Mouse (Mus musculus) stomach, embryonic 14.5 days (tissue): ENCODE measurements around the gene Bbs9. TPM values are rescaled to one million over a fixed set of nuclear protein-coding genes. Genes with fewer than 3 reads are reported as not detected.

Experiments
- ATAC-seq: fragments of 200-750 bp; cut with Nextera tagmentation; 2 replicates; pipeline ENCODE4 v1.8.0; 2017; ENCODE audit warnings: low read depth, moderate TSS enrichment; ENCODE audit not compliant: insufficient number of reproducible peaks, insufficient read depth, low FRiP score
- H3K27ac ChIP-seq: fragments of 300-500 bp; sonication (generic); 2 replicates; pipeline ENCODE4 v1.5.1; 2014; ENCODE audit warnings: mild to moderate bottlenecking, low read length, moderate library complexity, mixed read lengths
- H3K27me3 ChIP-seq: fragments of 300-500 bp; sonication (generic); 2 replicates; pipeline ENCODE4 v1.6.1; 2014; ENCODE audit warnings: low read length, control low read depth, mixed read lengths; ENCODE audit not compliant: control insufficient read depth, insufficient read depth
- H3K36me3 ChIP-seq: fragments of 300-500 bp; sonication (generic); 2 replicates; pipeline ENCODE4 v1.6.1; 2014; ENCODE audit warnings: mild to moderate bottlenecking, control low read depth, low read length, moderate library complexity, mixed read lengths; ENCODE audit not compliant: control insufficient read depth, insufficient read depth
- H3K4me1 ChIP-seq: fragments of 300-500 bp; sonication (generic); 2 replicates; pipeline ENCODE4 v1.6.1; 2014; ENCODE audit warnings: low read length, control low read depth, mixed read lengths; ENCODE audit not compliant: control insufficient read depth, insufficient read depth
- H3K4me2 ChIP-seq: fragments of 300-500 bp; sonication (generic); replicated peaks from 2 replicates; pipeline ENCODE4 v1.6.1; 2014; ENCODE audit warnings: low read depth, low read length, control low read depth
- H3K4me3 ChIP-seq: fragments of 300-500 bp; sonication (generic); 2 replicates; pipeline ENCODE4 v1.5.1; 2014; ENCODE audit warnings: low read depth, low read length, control low read depth
- H3K9ac ChIP-seq: fragments of 300-500 bp; sonication (generic); replicated peaks from 2 replicates; pipeline ENCODE4 v1.6.1; 2014; ENCODE audit warnings: low read depth, mild to moderate bottlenecking, control low read depth, low read length, moderate library complexity, mixed read lengths
- H3K9me3 ChIP-seq: fragments of 300-500 bp; sonication (generic); 2 replicates; pipeline ENCODE4 v1.6.1; 2016; ENCODE audit warnings: low read depth, low read length, control low read depth; ENCODE audit not compliant: control insufficient read depth
- WGBS: fragments of 180-500 bp; shearing (Covaris S2); extraction: QIAGEN DNeasy Blood & Tissue Kit; methylation state at CpG from one replicate; pipeline ENCODE4 v1.1.7; 2014; 5-methylcytosine and 5-hydroxymethylcytosine counted together
- polyA plus RNA-seq: library from polyadenylated mRNA; unstranded; fragments of >200 nt; fragmentation: Nextera tagmentation; extraction: Ambion mirVana; gene quantifications from 2 replicates; pipeline ENCODE4 v1.2.1, GENCODE M21; 2014

Gene Bbs9
- polyA plus RNA-seq, 1 experiment from 2014 or later: 16.0 TPM

DNA sequence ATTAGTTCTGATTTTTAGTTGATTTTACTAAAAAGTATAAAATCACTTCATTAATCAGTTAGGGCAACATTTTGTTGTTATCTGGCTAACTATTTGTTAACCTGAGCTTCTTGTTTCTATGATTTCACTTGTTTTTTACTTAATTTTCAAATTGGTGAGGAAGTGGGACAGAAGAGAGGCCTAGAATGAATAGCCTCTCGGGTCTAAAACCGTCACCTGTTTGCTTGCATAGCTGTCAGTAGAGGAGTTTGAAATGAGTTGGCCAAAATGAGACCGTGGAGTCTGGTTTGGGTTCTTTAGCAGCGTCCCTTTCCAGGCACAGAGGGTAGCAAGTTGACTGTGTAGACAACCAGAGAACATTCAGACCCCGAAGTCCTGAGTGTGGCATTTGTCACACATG is 291.6 kb downstream of the Bbs9 start:
- no peak for ATAC-seq

DNA sequence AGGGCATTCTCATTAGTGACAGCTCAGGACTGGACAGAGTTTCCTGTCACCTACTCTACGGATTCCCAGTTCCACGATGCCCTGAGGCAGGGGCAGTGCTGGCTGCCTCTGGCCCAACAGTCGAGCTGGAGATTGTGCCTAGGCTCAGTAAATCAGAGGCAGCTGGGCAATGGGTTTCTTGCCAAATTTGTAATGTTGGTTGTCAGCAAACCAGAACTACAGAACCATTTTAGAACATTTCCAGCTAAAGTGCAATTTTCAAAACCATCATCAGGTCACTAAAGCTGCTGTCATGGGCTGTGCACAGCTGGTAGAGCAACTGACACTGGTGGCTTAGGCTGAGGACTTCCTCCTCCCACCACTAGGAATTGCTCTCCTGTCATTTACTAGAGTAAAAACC is 292.3 kb downstream of the Bbs9 start:
- 69% methylated on average over 3 of the region's 3 CpGs for WGBS
- Histone ChIP-seq H3K9ac (no peak overlapping the region), H3K27ac (no peak overlapping the region), H3K4me2 (no peak overlapping the region), H3K36me3 (no peaks in the 10 kb centered on the region), H3K4me1 (0 out of 2 replicates have a peak, but pooled peaks cover 4% of the 10 kb centered on the region), H3K27me3 (no peaks in the 10 kb centered on the region), H3K4me3 (no peak overlapping the region), H3K9me3 (no peaks in the 10 kb centered on the region)
- no peak for ATAC-seq

More for the DNA sequence above, 291.6 kb downstream of the Bbs9 start:
- Histone ChIP-seq H3K27me3 (no peaks in the 10 kb centered on the region), H3K9me3 (no peaks in the 10 kb centered on the region), H3K4me3 (no peak overlapping the region), H3K36me3 (no peaks in the 10 kb centered on the region), H3K4me1 (0 out of 2 replicates have a peak, but pooled peaks cover 4% of the 10 kb centered on the region), H3K9ac (no peak overlapping the region), H3K27ac (no peak overlapping the region), H3K4me2 (no peak overlapping the region)
- 89% methylated on average over 5 of the region's 5 CpGs for WGBS

DNA sequence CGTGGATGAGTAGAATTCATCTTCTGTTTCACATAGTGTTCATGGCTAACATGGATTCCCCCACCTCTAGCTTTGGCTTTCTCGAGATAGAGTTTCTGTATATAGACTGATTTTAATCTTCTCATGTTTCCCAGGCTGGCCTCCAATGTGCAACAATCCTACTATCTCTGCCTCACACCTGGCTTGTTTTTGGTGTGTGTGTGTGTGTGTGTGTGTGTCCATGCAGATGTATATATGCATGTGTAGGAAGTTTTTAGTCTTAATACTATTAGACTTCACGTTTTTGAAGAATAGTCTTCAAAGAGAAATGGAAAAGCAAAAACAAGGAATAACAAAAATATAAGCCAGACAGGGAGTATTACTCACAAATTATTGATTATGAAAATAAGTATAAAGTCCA is 296.3 kb downstream of the Bbs9 start:
- Histone ChIP-seq H3K4me2 (no peak overlapping the region), H3K9me3 (no peaks in the 10 kb centered on the region), H3K36me3 (no peaks in the 10 kb centered on the region), H3K27me3 (no peaks in the 10 kb centered on the region), H3K9ac (no peak overlapping the region), H3K27ac (no peak overlapping the region), H3K4me1 (0 out of 2 replicates have a peak, but pooled peaks cover 4% of the 10 kb centered on the region), H3K4me3 (no peak overlapping the region)
- 87% methylated on average over 3 of the region's 3 CpGs for WGBS
- no peak for ATAC-seq

DNA sequence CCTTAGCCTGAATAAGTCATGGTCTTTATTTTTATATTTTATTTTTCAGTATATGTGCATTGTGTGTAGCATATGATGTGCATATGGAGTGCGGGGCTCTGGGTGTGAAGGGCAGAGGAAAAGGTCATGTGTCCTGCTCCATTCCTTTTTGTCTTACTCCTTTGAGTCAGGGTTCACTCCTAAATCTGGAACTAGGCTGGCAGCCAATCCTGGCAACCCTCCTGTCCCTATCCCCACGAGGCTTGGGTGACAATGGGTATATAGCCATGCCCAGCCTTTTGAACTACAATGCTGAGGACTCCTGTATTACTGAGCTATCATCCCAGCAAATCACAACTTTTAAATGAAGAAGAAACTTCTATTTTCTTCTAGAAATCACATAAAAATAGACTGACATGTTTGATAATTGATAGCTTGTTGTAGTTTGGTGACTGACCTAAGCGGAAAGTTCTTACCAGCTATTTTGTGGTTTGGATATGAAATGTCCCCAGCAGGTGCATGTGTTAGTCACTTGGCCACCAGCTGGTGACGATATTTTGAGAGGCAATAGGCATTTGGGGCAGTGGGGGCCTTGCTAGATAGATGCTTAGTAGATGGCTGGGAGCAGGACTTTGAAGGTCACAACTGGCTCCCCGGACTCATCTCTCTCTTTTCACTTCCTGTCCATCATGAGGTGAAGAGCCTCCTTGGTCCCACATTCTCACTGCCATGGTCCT is 300.9 kb downstream of the Bbs9 start:
- H3K9ac ChIP-seq: no peak overlapping the region
- no peaks in the 10 kb centered on the region for H3K4me1 ChIP-seq
- H3K27me3 ChIP-seq: no peaks in the 10 kb centered on the region
- 86% methylated on average over 5 of the region's 5 CpGs for WGBS
- H3K4me3 ChIP-seq: no peak overlapping the region
- no peak for ATAC-seq
- H3K9me3 ChIP-seq: no peaks in the 10 kb centered on the region
- H3K36me3 ChIP-seq: no peaks in the 10 kb centered on the region
- H3K4me2 ChIP-seq: no peak overlapping the region
- H3K27ac ChIP-seq: no peak overlapping the region

DNA sequence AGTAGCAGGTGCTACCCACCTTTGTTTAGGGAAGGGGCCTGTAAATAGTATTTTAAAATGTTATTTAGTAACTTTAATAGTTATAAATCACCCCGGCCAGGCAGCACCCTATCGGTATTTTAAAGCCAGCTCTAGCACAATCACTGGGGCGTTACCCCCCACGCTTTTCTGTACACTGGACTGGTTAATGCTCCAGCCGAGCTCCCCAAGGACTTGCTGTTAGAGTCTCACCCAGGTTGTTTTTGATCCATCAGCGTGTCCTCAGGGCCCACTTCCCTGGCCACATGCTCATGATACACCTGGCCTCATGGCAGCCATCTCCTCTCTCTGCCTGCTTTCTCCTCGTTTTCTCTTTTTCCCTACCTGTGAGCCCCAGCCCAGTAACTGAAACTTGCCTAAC is 301.9 kb downstream of the Bbs9 start:
- Histone ChIP-seq H3K4me2 (no peak overlapping the region), H3K4me1 (no peaks in the 10 kb centered on the region), H3K9ac (no peak overlapping the region), H3K9me3 (no peaks in the 10 kb centered on the region), H3K36me3 (no peaks in the 10 kb centered on the region), H3K4me3 (no peak overlapping the region), H3K27me3 (no peaks in the 10 kb centered on the region), H3K27ac (no peak overlapping the region)
- 86% methylated on average over 7 of the region's 7 CpGs for WGBS
- no peak for ATAC-seq

DNA sequence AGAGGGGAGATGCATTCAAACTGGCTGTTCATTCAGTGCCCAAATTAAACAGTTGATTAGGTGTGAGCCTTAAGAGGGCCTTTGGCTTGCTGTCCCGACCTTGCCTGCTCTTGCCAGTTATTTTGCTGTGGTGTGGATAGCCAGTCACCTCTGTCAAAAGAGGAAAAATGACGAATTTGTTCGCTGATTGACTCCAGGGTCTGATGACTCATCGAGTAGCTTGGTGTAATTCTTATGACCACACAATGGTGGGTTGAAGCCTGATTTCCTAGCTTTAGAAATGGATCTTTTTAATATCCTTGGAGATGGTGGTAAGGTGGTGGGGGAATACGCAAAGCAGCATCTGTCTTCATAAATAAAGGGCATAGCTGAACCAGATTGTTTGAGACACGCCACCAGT is 304.1 kb downstream of the Bbs9 start:
- Histone ChIP-seq H3K4me2 (no peak overlapping the region), H3K36me3 (no peaks in the 10 kb centered on the region), H3K9me3 (no peaks in the 10 kb centered on the region), H3K27me3 (no peaks in the 10 kb centered on the region), H3K9ac (no peak overlapping the region), H3K4me3 (no peak overlapping the region), H3K27ac (no peak overlapping the region), H3K4me1 (no peaks in the 10 kb centered on the region)
- WGBS: 82% methylated on average over 6 of the region's 6 CpGs
- no peak for ATAC-seq

DNA sequence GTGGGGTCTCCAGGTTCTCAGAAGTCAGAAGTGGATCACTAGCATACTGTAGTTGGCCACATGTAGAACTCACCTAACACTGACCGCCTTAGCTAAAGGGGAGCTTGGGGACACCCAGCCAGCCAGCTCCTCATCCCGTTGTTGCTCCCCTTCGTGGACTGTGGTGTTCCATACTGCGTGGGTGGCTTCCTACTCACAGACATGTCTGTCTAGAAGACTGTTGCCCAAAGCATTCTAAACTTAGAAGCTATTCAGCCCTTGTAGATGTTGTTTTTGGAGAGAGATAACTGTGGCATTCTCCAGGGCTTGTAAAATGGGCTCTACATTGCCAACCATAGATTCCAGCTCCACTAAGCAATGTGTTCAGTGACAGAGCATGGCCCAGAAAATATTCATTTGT is 310.5 kb downstream of the Bbs9 start:
- Histone ChIP-seq H3K9me3 (no peaks in the 10 kb centered on the region), H3K27ac (no peak overlapping the region)
- 91% methylated on average over 4 of the region's 4 CpGs for WGBS

DNA sequence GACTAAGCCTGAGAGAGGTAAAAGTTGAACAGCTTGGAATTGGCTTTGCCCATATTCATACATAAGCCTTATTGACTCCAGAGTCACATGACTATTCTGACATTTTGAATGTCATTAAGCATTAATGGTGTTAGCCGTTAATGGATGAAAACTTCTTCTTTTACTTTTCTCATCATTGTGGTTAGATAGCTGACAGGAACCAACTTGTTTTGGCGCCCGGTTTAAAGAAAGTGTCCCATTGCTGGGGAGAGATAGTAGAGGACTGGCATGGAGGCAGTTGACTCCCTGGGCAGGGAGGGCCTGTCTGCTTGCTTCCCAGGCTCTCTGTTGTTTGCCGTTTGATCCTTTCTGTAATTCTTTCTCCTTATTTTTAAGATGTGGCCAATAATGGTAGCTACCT is 312.9 kb downstream of the Bbs9 start:
- Histone ChIP-seq H3K9me3 (no peaks in the 10 kb centered on the region), H3K4me3 (no peak overlapping the region), H3K4me1 (no peaks in the 10 kb centered on the region), H3K27me3 (no peaks in the 10 kb centered on the region), H3K9ac (no peak overlapping the region), H3K4me2 (no peak overlapping the region), H3K36me3 (no peaks in the 10 kb centered on the region), H3K27ac (no peak overlapping the region)
- 93% methylated on average over 4 of the region's 4 CpGs for WGBS
- no peak for ATAC-seq

More for the DNA sequence above, 310.5 kb downstream of the Bbs9 start:
- Histone ChIP-seq H3K4me1 (no peaks in the 10 kb centered on the region), H3K27me3 (no peaks in the 10 kb centered on the region), H3K4me2 (no peak overlapping the region), H3K9ac (no peak overlapping the region), H3K4me3 (no peak overlapping the region), H3K36me3 (no peaks in the 10 kb centered on the region)
- no peak for ATAC-seq

DNA sequence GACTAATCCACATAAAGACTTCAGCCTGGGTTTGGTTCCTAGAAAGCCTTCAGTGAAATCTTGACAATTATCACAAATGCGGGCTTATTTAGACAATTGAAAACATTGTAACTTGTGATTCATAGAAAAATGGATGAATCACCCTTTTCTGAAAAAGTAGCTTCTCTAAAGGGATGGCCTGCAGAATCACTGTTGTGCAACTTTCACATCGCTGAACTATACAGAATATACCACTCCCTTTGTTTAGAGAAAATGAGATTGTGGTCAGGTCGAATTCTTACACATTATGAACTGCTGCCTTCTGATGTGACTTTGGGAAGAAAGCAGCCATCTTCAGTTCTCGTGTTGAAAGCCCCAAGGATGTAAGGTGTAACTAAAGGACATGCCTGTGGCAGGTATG is 313.3 kb downstream of the Bbs9 start:
- H3K27me3 ChIP-seq: no peaks in the 10 kb centered on the region
- WGBS: 80% methylated on average over 4 of the region's 4 CpGs
- no peak for ATAC-seq
- no peak overlapping the region for H3K9ac ChIP-seq
- H3K4me1 ChIP-seq: no peaks in the 10 kb centered on the region
- H3K9me3 ChIP-seq: no peaks in the 10 kb centered on the region
- H3K36me3 ChIP-seq: no peaks in the 10 kb centered on the region
- no peak overlapping the region for H3K4me3 ChIP-seq
- H3K27ac ChIP-seq: no peak overlapping the region
- no peak overlapping the region for H3K4me2 ChIP-seq
